Mouse (Mus musculus): ENCODE data around the gene Naglu. TPM values are rescaled to one million over a fixed set of nuclear protein-coding genes. Genes with fewer than 3 reads are reported as not detected.

Gene Naglu
- polyA plus RNA-seq, 1 experiment from 2014 or later = 13.5 TPM

Small RNA genes within 50 kb of the gene (microRNA-seq; reads per million reads assigned to microRNA genes)
- gene Mir6928 = 0.61 reads per million

Other genes starting within 250 kb of the Naglu start
- 24.3 and 27.0 TPM in 2 replicates for gene Stat5b, start 219.3 kb upstream of the Naglu start, polyA plus RNA-seq (2015; fragmentation: Nextera tagmentation; extraction: Ambion mirVana)
- 5.2 and 5.9 TPM in 2 replicates for gene Stat5a, start 210.7 kb upstream of the Naglu start, polyA plus RNA-seq (2015; fragmentation: Nextera tagmentation; extraction: Ambion mirVana)
- 41.8 and 42.9 TPM in 2 replicates for gene Stat3, start 130.5 kb upstream of the Naglu start, polyA plus RNA-seq (2015; fragmentation: Nextera tagmentation; extraction: Ambion mirVana)
- gene Cavin1, start 99.1 kb upstream of the Naglu start, polyA plus RNA-seq (2015; fragmentation: Nextera tagmentation; extraction: Ambion mirVana) = 348 and 370 TPM in 2 replicates
- 54.9 and 58.1 TPM in 2 replicates for gene Atp6v0a1, start 60.6 kb upstream of the Naglu start, polyA plus RNA-seq (2015; fragmentation: Nextera tagmentation; extraction: Ambion mirVana)
- 0.14 and 0.17 TPM in 2 replicates for gene Hsd17b1, start 8.4 kb downstream of the Naglu start, polyA plus RNA-seq (2015; fragmentation: Nextera tagmentation; extraction: Ambion mirVana)
- 26.8 and 28.4 TPM in 2 replicates for gene Coasy, start 12.6 kb downstream of the Naglu start, polyA plus RNA-seq (2015; fragmentation: Nextera tagmentation; extraction: Ambion mirVana)
- gene Mlx, start 17.3 kb downstream of the Naglu start, polyA plus RNA-seq (2015; fragmentation: Nextera tagmentation; extraction: Ambion mirVana) = 36.3 and 41.6 TPM in 2 replicates
- 21.4 and 26.6 TPM in 2 replicates for gene Psmc3ip, start 25.4 kb downstream of the Naglu start, polyA plus RNA-seq (2015; fragmentation: Nextera tagmentation; extraction: Ambion mirVana)
- gene Retreg3, start 49.9 kb downstream of the Naglu start, polyA plus RNA-seq (2015; fragmentation: Nextera tagmentation; extraction: Ambion mirVana) = 12.0 and 14.1 TPM in 2 replicates
- 77.2 and 83.0 TPM in 2 replicates for gene Tubg1, start 49.9 kb downstream of the Naglu start, polyA plus RNA-seq (2015; fragmentation: Nextera tagmentation; extraction: Ambion mirVana)
- gene Tubg2, start 85.9 kb downstream of the Naglu start, polyA plus RNA-seq (2015; fragmentation: Nextera tagmentation; extraction: Ambion mirVana) = 3.1 and 4.3 TPM in 2 replicates
- 0.52 and 0.55 TPM in 2 replicates for gene Cntnap1, start 100.5 kb downstream of the Naglu start, polyA plus RNA-seq (2015; fragmentation: Nextera tagmentation; extraction: Ambion mirVana)
- 7.6 and 8.5 TPM in 2 replicates for gene Plekhh3, start 101.3 kb downstream of the Naglu start, polyA plus RNA-seq (2015; fragmentation: Nextera tagmentation; extraction: Ambion mirVana)
- 0.19 and 0.33 TPM in 2 replicates for gene Ccr10, start 105.4 kb downstream of the Naglu start, polyA plus RNA-seq (2015; fragmentation: Nextera tagmentation; extraction: Ambion mirVana)
- gene Ezh1, start 156.5 kb downstream of the Naglu start, polyA plus RNA-seq (2015; fragmentation: Nextera tagmentation; extraction: Ambion mirVana) = 11.6 and 11.7 TPM in 2 replicates
- 210 and 234 TPM in 2 replicates for gene Ramp2, start 176.0 kb downstream of the Naglu start, polyA plus RNA-seq (2015; fragmentation: Nextera tagmentation; extraction: Ambion mirVana)
- 98.8 and 111 TPM in 2 replicates for gene Vps25, start 183.7 kb downstream of the Naglu start, polyA plus RNA-seq (2015; fragmentation: Nextera tagmentation; extraction: Ambion mirVana)
- 7.6 and 8.0 TPM in 2 replicates for gene Wnk4, start 190.6 kb downstream of the Naglu start, polyA plus RNA-seq (2015; fragmentation: Nextera tagmentation; extraction: Ambion mirVana)
- 0.48 and 0.65 TPM in 2 replicates for gene Cntd1, start 209.0 kb downstream of the Naglu start, polyA plus RNA-seq (2015; fragmentation: Nextera tagmentation; extraction: Ambion mirVana)
- gene Coa3, start 209.1 kb downstream of the Naglu start, polyA plus RNA-seq (2015; fragmentation: Nextera tagmentation; extraction: Ambion mirVana) = 165 and 171 TPM in 2 replicates
- 128 and 130 TPM in 2 replicates for gene Becn1, start 232.3 kb downstream of the Naglu start, polyA plus RNA-seq (2015; fragmentation: Nextera tagmentation; extraction: Ambion mirVana)
- 99.0 and 105 TPM in 2 replicates for gene Psme3, start 246.2 kb downstream of the Naglu start, polyA plus RNA-seq (2015; fragmentation: Nextera tagmentation; extraction: Ambion mirVana)

Measured in heart, embryonic 13.5 days (tissue).